Mouse (Mus musculus) myocyte (in vitro differentiated cells): ENCODE results near the gene Tax1bp1. TPM values are rescaled to one million over a fixed set of nuclear protein-coding genes. Genes with fewer than 3 reads are reported as not detected.

Experiments used
- H3K27me3 ChIP-seq: one replicate; pipeline ENCODE4 v1.6.1; 2011; ENCODE audit not compliant: control insufficient read depth, insufficient read depth, insufficient read length
- H3K36me3 ChIP-seq: one replicate; pipeline ENCODE4 v1.6.1; 2011; ENCODE audit not compliant: control insufficient read depth, insufficient read depth
- H3K4me2 ChIP-seq: one replicate; pipeline ENCODE4 v1.6.1; 2011; ENCODE audit warnings: low read depth, control low read depth
- H3K4me3 ChIP-seq: one replicate; pipeline ENCODE4 v1.5.1; 2011; ENCODE audit warnings: mild to moderate bottlenecking, control low read depth, moderate library complexity
- H3K79me2 ChIP-seq: one replicate; pipeline ENCODE4 v1.6.1; 2011; ENCODE audit not compliant: control insufficient read depth, insufficient read depth
- H3ac ChIP-seq: one replicate; pipeline ENCODE4 v1.6.1; 2011; ENCODE audit not compliant: control insufficient read depth, insufficient read length
- CEBPB ChIP-seq: IDR thresholded peaks from 2 replicates; pipeline ENCODE4 v1.6.1; 2011; ENCODE audit warnings: mild to moderate bottlenecking, moderate library complexity; ENCODE audit not compliant: poor library complexity, insufficient read depth, severe bottlenecking
- E2F4 ChIP-seq: IDR thresholded peaks from one replicate; pipeline ENCODE4 v1.6.1; 2011; ENCODE audit warnings: mild to moderate bottlenecking, control low read depth, moderate library complexity; ENCODE audit not compliant: insufficient read depth
- MAX ChIP-seq: IDR thresholded peaks from one replicate; pipeline ENCODE4 v1.6.1; 2011; ENCODE audit warnings: low read depth, mild to moderate bottlenecking, control low read depth
- MYOD1 ChIP-seq, 3 experiments: IDR thresholded peaks; one replicate each; pipeline ENCODE4 v1.6.1; 2011; ENCODE audit warnings: control low read depth in 2 of 3, low read depth in 2 of 3, mild to moderate bottlenecking in 2 of 3, moderate library complexity in 1 of 3; ENCODE audit not compliant: insufficient read length in 2 of 3, control insufficient read depth in 1 of 3
- MYOG ChIP-seq, 3 experiments: IDR thresholded peaks; one replicate each; pipeline ENCODE4 v1.6.1; 2011; ENCODE audit warnings: control low read depth in 2 of 3, low read depth in 2 of 3, mild to moderate bottlenecking in 2 of 3; ENCODE audit not compliant: insufficient read length in 2 of 3, control insufficient read depth in 1 of 3, insufficient read depth in 1 of 3
- POLR2A ChIP-seq: IDR thresholded peaks from one replicate; pipeline ENCODE4 v1.6.1; 2011; ENCODE audit warnings: low read depth, mild to moderate bottlenecking, control low read depth, moderate library complexity; ENCODE audit not compliant: insufficient read length
- POLR2AphosphoS2 ChIP-seq: IDR thresholded peaks from one replicate; pipeline ENCODE4 v1.6.1; 2011; ENCODE audit warnings: low read depth, control low read depth; ENCODE audit not compliant: insufficient read length
- REST ChIP-seq: IDR thresholded peaks from one replicate; pipeline ENCODE4 v1.6.1; 2011; ENCODE audit warnings: mild to moderate bottlenecking, control low read depth, moderate library complexity; ENCODE audit not compliant: insufficient read depth, insufficient read length
- SRF ChIP-seq: IDR thresholded peaks from one replicate; pipeline ENCODE4 v1.6.1; 2011; ENCODE audit warnings: low read depth; ENCODE audit not compliant: control insufficient read depth, insufficient read length
- TCF12 ChIP-seq: IDR thresholded peaks from one replicate; pipeline ENCODE4 v1.6.1; 2011; ENCODE audit warnings: mild to moderate bottlenecking, control low read depth; ENCODE audit not compliant: poor library complexity, insufficient read depth, severe bottlenecking
- TCF3 ChIP-seq: IDR thresholded peaks from one replicate; pipeline ENCODE4 v1.6.1; 2011; ENCODE audit warnings: low read depth, control low read depth; ENCODE audit not compliant: insufficient read length
- USF1 ChIP-seq: IDR thresholded peaks from one replicate; pipeline ENCODE4 v1.6.1; 2011; ENCODE audit warnings: low read depth, mild to moderate bottlenecking, control low read depth, moderate library complexity
- polyA plus RNA-seq: library from polyadenylated mRNA; unstranded; fragments of >200 nt; fragmentation: generic; extraction: Trizol; gene quantifications from one replicate; pipeline ENCODE4 v1.2.1, GENCODE M21; 2012; ENCODE audit warnings: missing spikeins

Gene Tax1bp1
- polyA plus RNA-seq, 1 experiment = 25.1 TPM

DNA sequence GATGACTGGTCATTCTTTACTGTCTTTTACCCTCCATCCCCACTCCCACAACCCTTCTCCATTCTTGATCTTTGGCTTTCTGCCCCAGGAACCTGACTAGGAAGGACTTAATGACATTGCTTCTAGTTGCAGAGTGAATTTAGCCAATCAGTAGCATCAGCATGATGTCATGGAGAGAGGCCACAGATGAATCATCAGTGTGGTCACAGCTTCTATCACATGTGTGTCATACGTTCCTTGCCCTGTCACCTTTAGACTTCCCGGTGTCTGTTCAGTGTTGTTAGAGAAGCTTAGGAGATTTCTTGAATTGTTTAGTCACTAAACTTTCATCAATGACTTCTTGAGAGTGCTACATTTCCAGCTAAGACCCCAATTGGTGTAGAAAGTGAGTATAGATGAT lies 10.3 kb upstream of the Tax1bp1 start:
- Histone ChIP-seq H3K27me3 (no peaks in the 10 kb centered on the region), H3K79me2 (no peaks in the 10 kb centered on the region), H3K4me2 (no peak overlapping the region), H3K36me3 (no peaks in the 10 kb centered on the region), H3K4me3 (no peak overlapping the region), H3ac (no peak overlapping the region)
- TF ChIP-seq SRF (no peak), POLR2A (no peak), POLR2AphosphoS2 (no peak), USF1 (no peak), TCF3 (no peak), TCF12 (no peak), MYOD1 (IDR thresholded peaks at IDR 0.05; ENCODE audit: control insufficient read depth in 1 of 3, insufficient read length in 2 of 3, low read depth in 2 of 3) (no peak), MYOG (IDR thresholded peaks at IDR 0.05; ENCODE audit: control insufficient read depth in 1 of 3, insufficient read depth in 1 of 3, insufficient read length in 2 of 3, low read depth in 2 of 3) (no peak), REST (no peak), E2F4 (no peak), MAX (no peak), CEBPB (no peak)

DNA sequence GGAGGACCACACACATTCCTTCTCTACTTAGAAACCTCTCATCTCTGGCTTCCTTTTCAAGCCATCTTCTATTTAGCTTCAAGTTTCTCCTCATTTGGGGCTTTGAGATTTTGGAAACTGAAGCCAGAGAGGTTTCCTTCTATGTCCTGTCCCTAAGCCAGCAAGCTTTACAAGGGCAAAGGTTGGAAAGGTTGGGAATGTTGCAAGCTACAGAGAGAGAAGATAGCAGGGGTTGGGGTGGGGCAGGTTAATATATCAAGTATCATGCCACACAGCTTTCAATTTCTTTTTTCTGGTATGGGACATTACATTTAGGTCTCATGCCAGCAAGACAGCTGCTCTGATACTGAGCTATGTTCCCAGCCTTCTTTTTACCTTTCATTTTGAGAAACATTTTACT lies 8.2 kb upstream of the Tax1bp1 start:
- Histone ChIP-seq H3ac (no peak overlapping the region), H3K4me3 (no peak overlapping the region), H3K4me2 (no peak overlapping the region), H3K36me3 (no peaks in the 10 kb centered on the region), H3K79me2 (no peaks in the 10 kb centered on the region), H3K27me3 (no peaks in the 10 kb centered on the region)
- no peak for TF ChIP-seq MAX
- TF ChIP-seq CEBPB = no peak
- TF ChIP-seq POLR2A = no peak
- no peak for TF ChIP-seq TCF3
- TF ChIP-seq MYOG (IDR thresholded peaks at IDR 0.05; ENCODE audit: control insufficient read depth in 1 of 3, insufficient read depth in 1 of 3, insufficient read length in 2 of 3, low read depth in 2 of 3) = no peak
- no peak for TF ChIP-seq POLR2AphosphoS2
- TF ChIP-seq MYOD1 (IDR thresholded peaks at IDR 0.05; ENCODE audit: control insufficient read depth in 1 of 3, insufficient read length in 2 of 3, low read depth in 2 of 3) = no peak
- TF ChIP-seq REST = no peak
- TF ChIP-seq TCF12 = no peak
- no peak for TF ChIP-seq SRF

DNA sequence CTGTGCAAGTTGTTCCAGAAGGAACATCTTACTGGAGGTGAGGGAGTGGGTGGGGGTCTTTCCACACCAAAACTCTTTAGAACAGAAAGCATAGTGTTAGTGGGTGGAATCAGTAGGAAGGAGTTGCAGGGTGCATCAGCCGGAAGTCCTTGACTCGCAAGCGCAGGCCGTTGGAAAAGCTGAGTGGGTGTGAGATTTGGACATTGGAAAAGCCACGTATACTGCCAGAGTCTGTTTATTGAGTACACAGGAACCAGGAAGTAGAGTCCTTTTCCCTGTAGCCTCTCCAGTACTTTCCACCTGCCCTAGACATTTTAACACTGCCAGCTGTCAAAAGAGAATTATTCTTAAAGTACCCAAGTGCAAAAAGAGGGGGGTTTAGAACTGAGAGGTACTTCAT lies 5.7 kb upstream of the Tax1bp1 start:
- Histone ChIP-seq H3ac (no peak overlapping the region), H3K79me2 (no peaks in the 10 kb centered on the region), H3K4me2 (no peak overlapping the region), H3K27me3 (no peaks in the 10 kb centered on the region), H3K36me3 (no peaks in the 10 kb centered on the region), H3K4me3 (no peak overlapping the region)
- TF ChIP-seq REST = no peak
- no peak for TF ChIP-seq MYOG (IDR thresholded peaks at IDR 0.05; ENCODE audit: control insufficient read depth in 1 of 3, insufficient read depth in 1 of 3, insufficient read length in 2 of 3, low read depth in 2 of 3)
- no peak for TF ChIP-seq POLR2A
- TF ChIP-seq TCF3 = no peak
- no peak for TF ChIP-seq TCF12
- no peak for TF ChIP-seq MAX
- TF ChIP-seq USF1 = no peak
- no peak for TF ChIP-seq MYOD1 (IDR thresholded peaks at IDR 0.05; ENCODE audit: control insufficient read depth in 1 of 3, insufficient read length in 2 of 3, low read depth in 2 of 3)
- TF ChIP-seq E2F4 = no peak
- no peak for TF ChIP-seq POLR2AphosphoS2
- TF ChIP-seq CEBPB = no peak
- TF ChIP-seq SRF = no peak

DNA sequence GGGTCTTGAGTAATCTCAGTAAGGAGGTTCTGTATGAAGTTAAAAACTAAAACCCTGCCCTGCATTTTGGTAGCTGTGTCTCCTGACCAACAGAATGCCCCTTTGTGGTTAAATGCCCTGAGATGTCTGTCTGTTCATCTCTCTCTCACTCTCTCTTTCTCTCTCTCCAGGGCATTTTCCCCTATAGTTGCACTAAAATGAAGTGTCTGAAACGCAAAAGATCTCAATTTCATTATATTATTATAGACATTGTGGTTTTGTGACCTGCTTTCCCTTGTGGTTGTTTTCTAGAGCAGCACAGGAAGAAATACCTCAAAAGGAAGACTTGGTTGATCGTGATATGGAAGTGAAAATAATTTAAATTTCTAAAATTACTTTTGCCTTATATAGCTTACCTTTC lies 966 bp upstream of the Tax1bp1 start:
- Histone ChIP-seq H3K4me3 (no peak overlapping the region), H3K27me3 (no peaks in the 10 kb centered on the region), H3K4me2 (peak overlapping the region; percentile 81), H3K36me3 (no peaks in the 10 kb centered on the region), H3ac (no peak overlapping the region), H3K79me2 (peaks cover 38% of the 10 kb centered on the region)
- TF ChIP-seq E2F4 (no peak), TCF12 (no peak), POLR2AphosphoS2 (no peak), TCF3 (no peak), MYOD1 (IDR thresholded peaks at IDR 0.05; ENCODE audit: control insufficient read depth in 1 of 3, insufficient read length in 2 of 3, low read depth in 2 of 3) (no peak)

DNA sequence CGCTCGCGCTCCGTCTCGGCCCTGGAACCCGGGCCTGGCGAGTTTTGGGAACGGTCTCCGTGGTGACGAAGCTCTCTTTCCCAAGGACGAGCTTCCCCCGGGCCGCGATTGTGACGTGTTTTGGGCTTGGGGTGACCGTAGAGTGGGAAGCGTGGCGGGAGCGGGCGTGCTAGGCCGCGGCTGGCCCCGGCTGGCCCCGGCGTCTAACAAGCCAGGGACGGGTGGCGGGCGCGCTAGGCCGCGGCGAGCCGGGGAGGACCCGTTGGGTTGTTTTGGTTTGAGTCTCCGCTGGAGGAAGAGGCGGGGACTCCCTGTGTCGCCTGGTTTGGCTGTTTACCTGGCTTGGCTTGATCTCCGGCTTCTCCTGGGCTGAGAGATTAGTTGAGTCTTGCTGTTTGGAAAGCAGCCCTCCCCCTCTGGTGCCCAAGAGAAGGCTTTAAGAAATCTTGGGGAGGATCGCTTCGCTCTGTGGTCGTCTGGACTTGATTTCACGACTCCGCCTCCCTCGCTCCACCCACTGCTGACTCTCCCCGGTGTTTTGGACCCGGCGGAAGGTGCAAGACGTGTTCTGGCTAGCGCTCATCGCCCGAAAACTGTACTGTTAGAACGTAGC lies 474 bp downstream of the Tax1bp1 start:
- peaks cover 53% of the 10 kb centered on the region for H3K79me2 ChIP-seq
- no peaks in the 10 kb centered on the region for H3K27me3 ChIP-seq
- peak overlapping the region; percentile 84 for H3K4me3 ChIP-seq
- no peaks in the 10 kb centered on the region for H3K36me3 ChIP-seq
- peak overlapping the region; percentile 85 for H3K4me2 ChIP-seq
- peak overlapping the region; percentile 86 for H3ac ChIP-seq
- TF ChIP-seq CEBPB (no peak), REST (no peak), MAX (no peak), TCF12 (no peak), E2F4 (no peak), MYOD1 (IDR thresholded peaks at IDR 0.05; ENCODE audit: control insufficient read depth in 1 of 3, insufficient read length in 2 of 3, low read depth in 2 of 3) (no peak), POLR2AphosphoS2 (no peak), USF1 (no peak), SRF (no peak), MYOG (IDR thresholded peaks at IDR 0.05; ENCODE audit: control insufficient read depth in 1 of 3, insufficient read depth in 1 of 3, insufficient read length in 2 of 3, low read depth in 2 of 3) (no peak), TCF3 (no peak), POLR2A (no peak)
